Mouse (Mus musculus) adrenal gland, postnatal 36 days (tissue): ENCODE data around the gene Coro1b. TPM values are rescaled to one million over a fixed set of nuclear protein-coding genes. Genes with fewer than 3 reads are reported as not detected.

Source experiments
- DNase-seq, 2 experiments: peaks; one replicate each; pipeline ENCODE4 v3.0.0; 2021; ENCODE audit warnings: mixed read lengths in 1 of 2
- total RNA-seq, 2 experiments: library from RNA; stranded (reverse); gene quantifications; 2 replicates each; pipeline ENCODE4 v1.2.3; 2021

Coro1b gene
- total RNA-seq, 2 experiments from 2014 or later = 171 to 195 TPM

- DNase-seq = peak in 1 of 2 experiments; percentile 55
Measured at GRCm38 (mm10) chr19:4184976-4185975, 36.9 kb downstream of the Coro1b start.

GRCm38 (mm10) chr19:4187303-4187702, 38.9 kb downstream of the Coro1b start:
- DNase-seq = no peak

- no peak for DNase-seq
Measured at GRCm38 (mm10) chr19:4189051-4189620, 40.7 kb downstream of the Coro1b start.

DNA sequence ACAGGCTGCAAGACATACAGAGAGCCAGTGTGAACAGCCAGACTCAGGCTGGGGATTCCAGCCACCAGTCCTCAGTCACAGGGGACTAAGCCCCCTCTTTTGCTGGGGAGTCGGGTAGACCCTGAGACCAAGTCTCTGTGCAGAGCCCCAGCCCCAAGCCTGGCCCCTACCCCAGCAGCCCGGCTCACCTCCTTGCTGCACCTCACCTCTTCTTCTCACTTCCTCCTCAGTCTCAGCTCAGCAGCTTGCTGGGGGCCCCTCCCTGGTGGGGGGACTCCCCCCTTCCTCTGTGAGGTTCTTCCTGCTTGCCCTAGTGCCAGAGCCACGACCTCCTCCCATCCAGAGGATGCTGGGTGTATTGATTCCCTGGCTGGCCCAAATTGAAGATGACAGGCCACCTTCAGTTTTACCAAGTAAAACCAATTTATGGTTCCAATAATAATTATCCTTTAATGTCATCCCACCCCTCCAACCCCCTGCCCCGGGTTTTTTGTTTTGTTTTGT, 42.5 kb downstream of the Coro1b start, which contains the start of gene Tbc1d10c:
Gene Tbc1d10c, minus strand, starts transcription at position 454 of the 504 bp plus-strand sequence.
- peak in 1 of 2 experiments; percentile 55 for DNase-seq

- DNase-seq = peak; percentile 98 to 99
Measured at GRCm38 (mm10) chr19:4191528-4192250, 43.3 kb downstream of the Coro1b start, which contains the start of gene Ppp1ca. TSS of gene Ppp1ca (plus strand) at chr19:4192065.

GRCm38 (mm10) chr19:4192251-4192985, 44.0 kb downstream of the Coro1b start:
- peak in 1 of 2 experiments; percentile 37 for DNase-seq

DNA sequence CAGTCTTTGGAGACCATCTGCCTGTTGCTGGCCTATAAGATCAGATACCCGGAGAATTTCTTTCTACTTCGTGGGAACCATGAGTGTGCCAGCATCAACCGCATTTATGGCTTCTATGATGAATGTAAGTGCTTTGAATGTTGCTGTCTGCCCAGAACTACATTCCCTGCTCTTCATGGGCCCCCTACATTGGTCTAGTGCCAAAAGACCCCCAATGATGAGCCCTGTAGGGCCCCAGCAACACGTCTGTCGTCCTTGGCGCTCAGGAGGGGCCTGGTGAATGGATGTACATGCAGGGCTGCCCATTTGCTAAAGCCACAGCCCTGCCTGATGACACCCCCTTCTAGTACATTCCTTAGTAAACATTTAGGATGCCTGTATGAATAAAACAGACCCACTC, 44.7 kb downstream of the Coro1b start:
- no peak for DNase-seq

GRCm38 (mm10) chr19:4194021-4194724, 45.8 kb downstream of the Coro1b start:
- DNase-seq = peak; percentile 47 to 62

DNA sequence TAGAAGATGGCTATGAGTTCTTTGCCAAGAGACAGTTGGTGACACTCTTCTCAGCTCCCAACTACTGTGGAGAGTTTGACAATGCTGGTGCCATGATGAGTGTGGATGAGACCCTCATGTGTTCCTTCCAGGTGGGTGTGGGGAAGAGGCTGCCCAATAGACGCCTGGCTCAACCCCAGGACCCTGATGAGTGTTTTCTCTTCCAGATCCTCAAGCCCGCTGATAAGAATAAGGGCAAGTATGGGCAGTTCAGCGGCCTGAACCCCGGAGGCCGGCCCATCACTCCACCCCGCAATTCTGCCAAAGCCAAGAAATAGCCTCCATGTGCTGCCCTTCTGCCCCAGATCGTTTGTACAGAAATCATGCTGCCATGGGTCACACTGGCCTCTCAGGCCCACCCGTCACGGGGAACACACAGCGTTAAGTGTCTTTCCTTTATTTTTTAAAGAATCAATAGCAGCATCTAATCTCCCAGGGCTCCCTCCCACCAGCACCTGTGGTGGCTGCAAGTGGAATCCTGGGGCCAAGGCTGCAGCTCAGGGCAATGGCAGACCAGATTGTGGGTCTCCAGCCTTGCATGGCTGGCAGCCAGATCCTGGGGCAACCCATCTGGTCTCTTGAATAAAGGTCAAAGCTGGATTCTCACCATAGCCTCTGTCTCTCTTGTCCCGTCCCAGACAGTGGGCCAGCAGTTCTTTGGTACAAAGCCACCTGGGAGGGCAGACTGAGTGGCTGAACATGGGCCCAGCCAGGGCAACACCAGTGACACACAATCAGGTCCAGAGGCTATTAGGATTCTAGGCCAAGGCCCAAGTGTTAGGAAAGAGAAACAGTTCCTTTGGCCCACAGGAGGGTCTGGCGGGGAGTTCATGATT, 46.6 kb downstream of the Coro1b start:
- peak in 1 of 2 experiments; percentile 57 for DNase-seq

GRCm38 (mm10) chr19:4196048-4196447, 47.6 kb downstream of the Coro1b start:
- no peak for DNase-seq

- peak in 1 of 2 experiments; percentile 53 for DNase-seq
Measured at GRCm38 (mm10) chr19:4196548-4196947, 48.1 kb downstream of the Coro1b start.

DNA sequence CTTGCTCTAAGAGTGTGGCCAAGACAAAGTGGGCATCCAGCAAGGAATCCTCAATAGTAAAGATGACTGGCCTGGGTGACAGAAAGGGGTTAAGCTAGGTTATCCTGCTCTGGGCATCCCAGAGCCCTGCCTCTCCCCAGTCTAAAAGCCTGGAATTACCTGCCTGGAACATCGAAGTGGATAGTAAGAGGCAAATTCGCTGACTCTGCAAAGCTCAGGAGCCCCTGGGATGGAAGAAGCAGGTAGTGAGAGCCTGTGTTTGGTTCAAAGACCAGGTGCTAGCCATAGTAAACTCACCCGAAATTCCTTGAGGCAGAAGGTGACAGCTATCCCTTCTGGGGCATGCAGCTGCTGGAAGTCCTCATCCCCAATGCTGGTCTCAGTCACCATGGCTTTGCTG, 48.8 kb downstream of the Coro1b start:
- DNase-seq = no peak

GRCm38 (mm10) chr19:4201291-4201909, 53.0 kb downstream of the Coro1b start, which contains the start of gene Rad9a:
TSS of gene Rad9a (minus strand) at chr19:4201662.
- DNase-seq = peak; percentile 95 to 98

- no peak for DNase-seq
Measured at GRCm38 (mm10) chr19:4202149-4202548, 53.7 kb downstream of the Coro1b start.

- no peak for DNase-seq
Measured at GRCm38 (mm10) chr19:4203148-4203547, 54.7 kb downstream of the Coro1b start.
